Mouse (Mus musculus): ENCODE results near the gene Ciapin1.

DNA sequence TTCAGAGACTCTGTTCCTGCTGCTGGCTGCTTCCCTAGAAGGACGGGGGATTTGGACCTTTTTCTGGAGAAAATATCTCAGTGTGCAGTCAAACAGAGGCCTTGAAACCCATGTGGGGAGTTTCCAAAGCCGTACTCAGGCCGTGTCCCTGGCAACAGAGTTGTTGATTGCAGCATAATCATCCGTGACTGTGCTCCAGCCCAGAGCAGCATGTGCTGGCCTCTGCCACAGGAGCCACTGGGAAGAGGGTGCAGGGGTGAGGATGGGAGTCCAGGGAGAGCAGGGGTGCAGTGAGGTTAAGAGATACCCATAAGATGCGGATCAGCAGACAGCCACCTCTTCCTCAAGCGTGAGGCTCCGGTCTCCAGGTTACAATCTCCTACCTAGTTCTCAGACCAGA lies 30.7 kb downstream of the Ciapin1 start:
- TF ChIP-seq CTCF (IDR thresholded peaks at IDR 0.05; ENCODE audit: extremely low read depth, insufficient read depth, insufficient read length, insufficient replicate concordance) (no peak), POLR2A (IDR thresholded peaks at IDR 0.05; ENCODE audit: low read depth, low read length) (no peak)
